Mouse (Mus musculus) liver, adult 2 months (tissue): ENCODE results near the gene Ccdc93.

ENCODE experiments used
- CTCF ChIP-seq: fragments of 200-500 bp; IDR thresholded peaks from 2 replicates; pipeline ENCODE4 v1.5.1; 2011; ENCODE audit warnings: low read depth, low read length, control low read depth
- POLR2A ChIP-seq: fragments of 200-500 bp; IDR thresholded peaks from 2 replicates; pipeline ENCODE4 v1.6.1; 2011; ENCODE audit warnings: low read length, control low read depth; ENCODE audit not compliant: insufficient read depth; ENCODE audit errors: extremely low read depth

DNA sequence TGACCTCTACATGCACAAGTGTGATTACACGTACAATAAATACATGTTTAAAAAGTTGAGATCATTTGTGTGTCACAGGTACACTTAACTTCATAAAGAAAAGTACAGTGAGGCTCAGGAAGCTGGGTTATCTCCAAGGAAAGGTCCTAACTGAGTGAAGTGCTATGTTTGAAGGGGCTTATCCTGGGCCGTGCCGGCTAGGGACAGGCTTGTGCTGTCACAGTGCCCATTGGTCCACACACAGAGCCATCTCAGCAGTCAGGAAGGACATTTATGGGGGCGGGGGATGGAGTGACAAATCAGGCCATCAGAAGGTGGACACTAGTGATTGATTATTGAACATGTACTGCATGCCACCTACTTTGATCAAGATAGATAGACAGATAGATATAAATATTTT lies 22.2 kb downstream of the Ccdc93 start:
- no peak for TF ChIP-seq CTCF
- no peak for TF ChIP-seq POLR2A
